Mouse (Mus musculus) ES-Bruce4 (cell line): ENCODE data around the gene Pcsk7.

Source experiments
- CTCF ChIP-seq: IDR thresholded peaks from one replicate; pipeline ENCODE4 v1.8.1; 2011; ENCODE audit warnings: low read depth, low read length
- EP300 ChIP-seq: IDR thresholded peaks from 2 replicates; pipeline ENCODE4 v1.6.1; 2011; ENCODE audit warnings: low read depth, low read length; ENCODE audit not compliant: insufficient read depth
- POLR2A ChIP-seq: IDR thresholded peaks from one replicate; pipeline ENCODE4 v1.8.1; 2011; ENCODE audit warnings: low read length; ENCODE audit not compliant: insufficient read depth

DNA sequence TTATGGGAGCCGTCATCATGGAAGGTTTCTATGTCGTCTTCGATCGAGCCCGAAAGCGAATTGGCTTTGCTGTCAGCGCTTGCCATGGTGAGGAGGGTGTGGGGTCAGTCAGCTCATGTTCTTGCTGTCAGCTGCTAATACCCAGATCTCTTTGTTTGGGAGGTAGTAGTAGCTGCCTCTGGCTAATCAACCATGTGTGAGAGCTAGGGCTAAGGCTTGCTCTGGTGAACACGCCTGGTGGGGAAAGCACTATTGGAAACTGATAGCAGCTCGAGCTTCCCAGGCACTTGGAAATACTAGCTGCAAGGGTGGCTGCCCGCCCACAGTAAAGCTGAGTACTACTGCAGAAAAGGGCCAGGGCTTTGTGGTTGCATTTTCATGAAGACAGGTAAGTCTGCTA is 46.9 kb upstream of the Pcsk7 start:
- TF ChIP-seq CTCF (no peak), POLR2A (no peak), EP300 (no peak)
